ENCODE assay signal across 7 mouse cellular contexts in genomic region chr9:65122545-65122944, GRCm38 (mm10). TPM values are rescaled to one million over a fixed set of nuclear protein-coding genes. Genes with fewer than 3 reads are reported as not detected.
DNase-seq lines count a peak whose midpoint lies in the region; ATAC-seq and TF ChIP-seq lines count a peak whose summit lies in the region.

No protein-coding gene starts in this region.

- no peak overlapping the region for H3K9ac ChIP-seq in forebrain, postnatal 0 days

- peak overlapping the region; percentile 60 for H3K4me3 ChIP-seq in megakaryocyte, embryonic 14.5 days (replicated peaks)
- H3K4me3 ChIP-seq in forebrain, postnatal 0 days (ENCODE audit: low read depth, low read length), result no peak overlapping the region

- H3K9me3 ChIP-seq in megakaryocyte, embryonic 14.5 days, result no peaks in the 10 kb centered on the region
- H3K9me3 ChIP-seq in forebrain, postnatal 0 days (ENCODE audit: low read length), result no peaks in the 10 kb centered on the region

- TF ChIP-seq CTCF in forebrain, postnatal 0 days (IDR thresholded peaks at IDR 0.05; ENCODE audit: low read depth), result no peak

- DNase-seq in forebrain, postnatal 0 days, result peak; percentile 76
- DNase-seq in layer of hippocampus, adult 9-11 months, result peak; percentile 86
- peak; percentile 85 to 90 for DNase-seq in right cerebral cortex, postnatal 10 days (ENCODE audit: low spot score in 2 of 2)
- no peak for DNase-seq in c-Kit-positive CD71-positive TER-119-positive erythroid progenitor cells, embryonic 14.5 days (ENCODE audit: low spot score)
- no peak for DNase-seq in Muller cell, postnatal 12 days (ENCODE audit: inconsistent ontology term)

- 0 out of 2 replicates have a peak overlapping the region, but pooled peaks have one; percentile 21 for H3K4me2 ChIP-seq in forebrain, postnatal 0 days (ENCODE audit: low read depth)

- peaks cover 26% of the 10 kb centered on the region for H3K4me1 ChIP-seq in megakaryocyte, embryonic 14.5 days
- no peaks in the 10 kb centered on the region for H3K4me1 ChIP-seq in forebrain, postnatal 0 days (ENCODE audit: insufficient read depth)

- no peak overlapping the region for H3K27ac ChIP-seq in forebrain, postnatal 0 days (ENCODE audit: low read depth, low read length)

- ATAC-seq in megakaryocyte, adult 5-6 weeks (ENCODE audit: poor library complexity, severe bottlenecking), result no peak
- ATAC-seq in forebrain, postnatal 0 days, result peak; percentile 83

- peaks cover 89% of the 10 kb centered on the region for H3K27me3 ChIP-seq in megakaryocyte, embryonic 14.5 days (replicated peaks)
- no peaks in the 10 kb centered on the region for H3K27me3 ChIP-seq in forebrain, postnatal 0 days (ENCODE audit: insufficient read depth, low read length)

- no peaks in the 10 kb centered on the region for H3K36me3 ChIP-seq in megakaryocyte, embryonic 14.5 days (replicated peaks; ENCODE audit: low read length)
- H3K36me3 ChIP-seq in forebrain, postnatal 0 days (ENCODE audit: insufficient read depth), result peaks cover 37% of the 10 kb centered on the region

- WGBS in forebrain, postnatal 0 days, result 26% methylated on average over 18 of the region's 18 CpGs

RNA-seq across cellular contexts. Expression of gene Igdcc3, which starts 18.4 kb away (rescaled TPM):
- not detected in 2 replicates for polyA plus RNA-seq in megakaryocyte, embryonic 14.5 days (2012; ENCODE audit: insufficient read depth, low replicate concordance)
- not detected in 2 replicates for total RNA-seq in megakaryocyte, adult 5-6 weeks (2015)
- total RNA-seq in megakaryocyte, adult 5-6 weeks (2017), result not detected in 2 replicates
- 2.7 and 3.0 TPM in 2 replicates for total RNA-seq in forebrain, postnatal 0 days (2014; rRNA removed)
- polyA plus RNA-seq in forebrain, postnatal 0 days (2015; fragmentation: Nextera tagmentation; extraction: Ambion mirVana), result 2.6 and 4.2 TPM in 2 replicates

RNA-seq across cellular contexts. Expression of gene Igdcc4, which starts 21.3 kb away (rescaled TPM):
- polyA plus RNA-seq in megakaryocyte, embryonic 14.5 days (2012; ENCODE audit: insufficient read depth, low replicate concordance), result 0.08 TPM in 1 of 2 replicates, not detected in the other
- total RNA-seq in megakaryocyte, adult 5-6 weeks (2015), result 0.05 and 0.09 TPM in 2 replicates
- not detected in 2 replicates for total RNA-seq in megakaryocyte, adult 5-6 weeks (2017)
- 28.2 and 30.7 TPM in 2 replicates for total RNA-seq in forebrain, postnatal 0 days (2014; rRNA removed)
- polyA plus RNA-seq in forebrain, postnatal 0 days (2015; fragmentation: Nextera tagmentation; extraction: Ambion mirVana), result 6.4 and 9.6 TPM in 2 replicates

Comparison
In these comparisons a context has a peak if more than half of its experiments do, and no peak if none do; other contexts are left out.
1. DNase-seq: peak in forebrain, postnatal 0 days (single experiment), layer of hippocampus, adult 9-11 months (single experiment) and right cerebral cortex, postnatal 10 days (2 of 2); none in c-Kit-positive CD71-positive TER-119-positive erythroid progenitor cells, embryonic 14.5 days (single experiment) and Muller cell, postnatal 12 days (single experiment).
2. RNA of gene Igdcc4, which starts 21.3 kb away (total RNA-seq): 28.2 to 30.7 TPM in forebrain, postnatal 0 days; 0.05 to 0.09 TPM in megakaryocyte, adult 5-6 weeks; every median in the first group is over 10 times any median in the second.